Mouse (Mus musculus) midbrain, embryonic 16.5 days (tissue): ENCODE measurements around the gene Bag3. TPM values are rescaled to one million over a fixed set of nuclear protein-coding genes. Genes with fewer than 3 reads are reported as not detected.

ENCODE experiments used
- ATAC-seq: fragments of 200-750 bp; cut with Nextera tagmentation; 2 replicates; pipeline ENCODE4 v1.8.0; 2017; ENCODE audit warnings: moderate TSS enrichment
- H3K27ac ChIP-seq: fragments of 300-500 bp; sonication (generic); 2 replicates; pipeline ENCODE4 v1.5.1; 2014; ENCODE audit warnings: mild to moderate bottlenecking, low read length, mixed read lengths
- H3K27me3 ChIP-seq: fragments of 300-500 bp; sonication (generic); 2 replicates; pipeline ENCODE4 v1.6.1; 2014; ENCODE audit warnings: low read depth, low read length, mixed read lengths; ENCODE audit not compliant: control insufficient read depth, insufficient read depth
- H3K36me3 ChIP-seq: fragments of 300-500 bp; sonication (generic); 2 replicates; pipeline ENCODE4 v1.6.1; 2014; ENCODE audit warnings: mild to moderate bottlenecking, low read length, moderate library complexity, mixed read lengths; ENCODE audit not compliant: control insufficient read depth, insufficient read depth
- H3K4me1 ChIP-seq: fragments of 300-500 bp; sonication (generic); 2 replicates; pipeline ENCODE4 v1.6.1; 2014; ENCODE audit warnings: mild to moderate bottlenecking, low read length, mixed read lengths; ENCODE audit not compliant: control insufficient read depth, insufficient read depth
- H3K4me2 ChIP-seq: fragments of 300-500 bp; sonication (generic); 2 replicates; pipeline ENCODE4 v1.6.1; 2014; ENCODE audit warnings: mild to moderate bottlenecking, low read length, mixed read lengths
- H3K4me3 ChIP-seq: fragments of 300-500 bp; sonication (generic); 2 replicates; pipeline ENCODE4 v1.5.1; 2014; ENCODE audit warnings: low read depth, mild to moderate bottlenecking, low read length, moderate library complexity, mixed read lengths
- H3K9ac ChIP-seq: fragments of 300-500 bp; sonication (generic); 2 replicates; pipeline ENCODE4 v1.6.1; 2014; ENCODE audit warnings: low read depth, low read length, mixed read lengths
- H3K9me3 ChIP-seq: fragments of 300-500 bp; sonication (generic); replicated peaks from 2 replicates; pipeline ENCODE4 v1.6.1; 2014; ENCODE audit warnings: mild to moderate bottlenecking, low read length, mixed read lengths; ENCODE audit not compliant: control insufficient read depth, poor library complexity, severe bottlenecking
- WGBS: fragments of 180-500 bp; shearing (Covaris S2); extraction: QIAGEN DNeasy Blood & Tissue Kit; methylation state at CpG from one replicate; pipeline ENCODE4 v1.1.7; 2014; 5-methylcytosine and 5-hydroxymethylcytosine counted together
- polyA plus RNA-seq: library from polyadenylated mRNA; unstranded; fragments of >200 nt; fragmentation: Nextera tagmentation; extraction: Ambion mirVana; gene quantifications from 2 replicates; pipeline ENCODE4 v1.2.1, GENCODE M21; 2015

The Bag3 gene
- polyA plus RNA-seq, 1 experiment from 2014 or later: 2.8 TPM

GRCm38 (mm10) chr7:128581864-128582484 lies 58.6 kb downstream of the Bag3 start:
- no peaks in the 10 kb centered on the region for H3K36me3 ChIP-seq
- H3K4me3 ChIP-seq: no peak overlapping the region
- no peak overlapping the region for H3K9ac ChIP-seq
- no peak overlapping the region for H3K4me2 ChIP-seq
- H3K27ac ChIP-seq: peak overlapping the region; percentile 48; the same call in 1 of the 2 replicates
- H3K27me3 ChIP-seq: no peaks in the 10 kb centered on the region
- no peaks in the 10 kb centered on the region for H3K9me3 ChIP-seq
- WGBS: 71% methylated on average over 15 of the region's 15 CpGs
- H3K4me1 ChIP-seq: peaks cover 5% of the 10 kb centered on the region; the same call in 1 of the 2 replicates
- ATAC-seq: no peak

GRCm38 (mm10) chr7:128583213-128583948 lies 60.0 kb downstream of the Bag3 start:
- H3K4me2 ChIP-seq: no peak overlapping the region
- no peak overlapping the region for H3K9ac ChIP-seq
- H3K27me3 ChIP-seq: no peaks in the 10 kb centered on the region
- 68% methylated on average over 6 of the region's 6 CpGs for WGBS
- H3K27ac ChIP-seq: no peak overlapping the region
- H3K4me1 ChIP-seq: peaks cover 5% of the 10 kb centered on the region; the same call in 1 of the 2 replicates
- H3K36me3 ChIP-seq: no peaks in the 10 kb centered on the region
- ATAC-seq: no peak
- no peaks in the 10 kb centered on the region for H3K9me3 ChIP-seq
- H3K4me3 ChIP-seq: no peak overlapping the region

- Histone ChIP-seq H3K36me3 (no peaks in the 10 kb centered on the region), H3K4me1 (peaks cover 13% of the 10 kb centered on the region), H3K9ac (no peak overlapping the region), H3K9me3 (no peaks in the 10 kb centered on the region), H3K4me2 (no peak overlapping the region), H3K27me3 (no peaks in the 10 kb centered on the region), H3K4me3 (no peak overlapping the region), H3K27ac (no peak overlapping the region)
- WGBS: 75% methylated on average over 4 of the region's 4 CpGs
- ATAC-seq: no peak
Observed at GRCm38 (mm10) chr7:128587334-128587933, 64.0 kb downstream of the Bag3 start.

- Histone ChIP-seq H3K4me2 (peak overlapping the region; percentile 9; the same call in 1 of the 2 replicates), H3K4me3 (no peak overlapping the region), H3K36me3 (no peaks in the 10 kb centered on the region), H3K9me3 (no peaks in the 10 kb centered on the region), H3K27me3 (no peaks in the 10 kb centered on the region), H3K9ac (peak overlapping the region; percentile 51), H3K4me1 (peaks cover 24% of the 10 kb centered on the region), H3K27ac (peak overlapping the region; percentile 80)
- 6% methylated on average over 9 of the region's 9 CpGs for WGBS
- ATAC-seq: peak; percentile 67
Observed at GRCm38 (mm10) chr7:128591345-128592084, 68.1 kb downstream of the Bag3 start.

GRCm38 (mm10) chr7:128592118-128592935 lies 68.9 kb downstream of the Bag3 start:
- Histone ChIP-seq H3K4me1 (peaks cover 24% of the 10 kb centered on the region), H3K36me3 (no peaks in the 10 kb centered on the region), H3K27me3 (no peaks in the 10 kb centered on the region), H3K4me3 (peak overlapping the region; percentile 18), H3K27ac (peak overlapping the region; percentile 80), H3K4me2 (peak overlapping the region; percentile 50), H3K9me3 (no peaks in the 10 kb centered on the region), H3K9ac (peak overlapping the region; percentile 50)
- peak; percentile 56; the same call in 1 of the 2 replicates for ATAC-seq
- 3% methylated on average over 21 of the region's 21 CpGs for WGBS

- Histone ChIP-seq H3K27ac (peak overlapping the region; percentile 80), H3K4me3 (peak overlapping the region; percentile 18; the same call in 1 of the 2 replicates), H3K36me3 (no peaks in the 10 kb centered on the region), H3K4me2 (peak overlapping the region; percentile 50), H3K9ac (peak overlapping the region; percentile 35; the same call in 1 of the 2 replicates), H3K4me1 (peaks cover 24% of the 10 kb centered on the region), H3K27me3 (no peaks in the 10 kb centered on the region), H3K9me3 (no peaks in the 10 kb centered on the region)
- ATAC-seq: no peak
- under 1% methylated on average over 6 of the region's 6 CpGs for whole genome bisulfite sequencing
Observed at GRCm38 (mm10) chr7:128592936-128593241, 69.5 kb downstream of the Bag3 start.

GRCm38 (mm10) chr7:128596274-128596673 lies 72.9 kb downstream of the Bag3 start:
- H3K9me3 ChIP-seq: no peaks in the 10 kb centered on the region
- 98% methylated on average over 2 of the region's 2 CpGs for WGBS
- H3K9ac ChIP-seq: no peak overlapping the region
- H3K4me3 ChIP-seq: no peak overlapping the region
- no peaks in the 10 kb centered on the region for H3K27me3 ChIP-seq
- no peak overlapping the region for H3K4me2 ChIP-seq
- H3K36me3 ChIP-seq: no peaks in the 10 kb centered on the region
- no peak for ATAC-seq
- H3K27ac ChIP-seq: no peak overlapping the region
- peaks cover 20% of the 10 kb centered on the region for H3K4me1 ChIP-seq
